Mouse (Mus musculus) spleen, postnatal 14 days (tissue): ENCODE results near the gene Tubgcp6.
A peak's percentile ranks its signal among the peaks of the same experiment; 100 is the strongest.

Experiments
- DNase-seq, 2 experiments: peaks; one replicate each; pipeline ENCODE4 v3.0.0; 2021 to 2022; ENCODE audit warnings: low spot score in 2 of 2

The Tubgcp6 gene

DNA sequence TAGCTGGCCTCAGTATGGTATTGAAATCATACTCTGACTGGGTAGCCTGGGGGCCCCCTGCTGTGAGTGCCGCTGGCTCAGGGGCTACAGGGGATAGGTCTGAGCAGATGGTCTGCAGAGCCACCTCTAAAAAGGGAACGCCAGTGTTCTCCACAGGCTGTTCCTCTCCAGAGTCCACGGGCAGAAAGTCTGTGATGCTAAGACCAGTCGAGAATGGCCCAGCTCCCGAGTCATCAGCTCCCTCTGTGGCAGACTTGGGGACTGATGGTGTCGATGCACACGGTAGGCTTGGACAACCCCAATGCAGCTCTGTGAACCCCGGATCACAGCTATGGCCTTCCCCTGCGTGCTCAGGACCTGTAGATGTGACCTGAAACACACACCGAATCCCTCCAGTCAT is 19.0 kb downstream of the Tubgcp6 start:
- no peak for DNase-seq

GRCm38 (mm10) chr15:89102646-89103045 is 20.3 kb downstream of the Tubgcp6 start:
- no peak for DNase-seq

DNA sequence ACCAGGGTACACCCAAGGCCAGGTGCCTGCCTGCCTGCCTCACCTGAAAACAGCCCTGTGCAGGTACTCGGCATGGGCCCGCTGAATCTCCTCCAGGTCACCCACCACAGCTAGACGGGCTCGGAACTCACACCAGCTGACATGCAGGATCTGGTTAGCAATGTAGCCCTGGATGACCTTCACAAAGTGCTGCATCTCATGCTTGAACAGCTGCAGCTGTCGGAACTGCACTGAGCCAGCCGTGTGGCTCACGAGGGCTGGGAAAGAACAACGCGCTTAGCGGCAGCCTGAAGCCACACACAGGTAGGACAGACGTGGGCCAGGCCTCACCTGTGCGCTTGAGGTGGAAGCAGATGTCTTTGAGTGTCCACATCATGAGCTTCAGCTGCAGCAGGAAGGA is 22.1 kb downstream of the Tubgcp6 start:
- no peak for DNase-seq

- no peak for DNase-seq
Measured at GRCm38 (mm10) chr15:89098616-89099015, 24.3 kb downstream of the Tubgcp6 start.

- no peak for DNase-seq
Measured at GRCm38 (mm10) chr15:89097450-89097849, 25.5 kb downstream of the Tubgcp6 start.

DNA sequence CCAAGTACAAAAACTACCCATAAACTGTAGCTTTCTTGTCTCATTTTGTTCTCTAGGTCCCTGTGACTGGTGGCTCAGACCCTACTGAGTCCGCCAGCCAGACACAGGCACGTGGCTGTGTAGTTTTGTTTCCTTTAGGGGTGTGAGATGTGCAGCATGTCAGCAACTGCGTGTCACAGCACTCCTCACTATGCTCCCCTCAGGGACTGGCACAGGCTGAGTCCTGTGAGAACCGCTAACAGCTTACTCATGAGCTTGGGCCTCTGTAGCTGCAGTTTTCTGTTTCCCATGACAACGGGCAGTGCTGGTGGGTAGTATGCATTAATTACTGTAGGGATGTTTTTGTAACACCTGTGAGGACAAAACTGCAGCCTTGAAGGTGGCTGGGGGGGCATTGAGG is 30.7 kb downstream of the Tubgcp6 start:
- DNase-seq: no peak

- DNase-seq: no peak
Measured at GRCm38 (mm10) chr15:89090662-89091061, 32.2 kb downstream of the Tubgcp6 start.

DNA sequence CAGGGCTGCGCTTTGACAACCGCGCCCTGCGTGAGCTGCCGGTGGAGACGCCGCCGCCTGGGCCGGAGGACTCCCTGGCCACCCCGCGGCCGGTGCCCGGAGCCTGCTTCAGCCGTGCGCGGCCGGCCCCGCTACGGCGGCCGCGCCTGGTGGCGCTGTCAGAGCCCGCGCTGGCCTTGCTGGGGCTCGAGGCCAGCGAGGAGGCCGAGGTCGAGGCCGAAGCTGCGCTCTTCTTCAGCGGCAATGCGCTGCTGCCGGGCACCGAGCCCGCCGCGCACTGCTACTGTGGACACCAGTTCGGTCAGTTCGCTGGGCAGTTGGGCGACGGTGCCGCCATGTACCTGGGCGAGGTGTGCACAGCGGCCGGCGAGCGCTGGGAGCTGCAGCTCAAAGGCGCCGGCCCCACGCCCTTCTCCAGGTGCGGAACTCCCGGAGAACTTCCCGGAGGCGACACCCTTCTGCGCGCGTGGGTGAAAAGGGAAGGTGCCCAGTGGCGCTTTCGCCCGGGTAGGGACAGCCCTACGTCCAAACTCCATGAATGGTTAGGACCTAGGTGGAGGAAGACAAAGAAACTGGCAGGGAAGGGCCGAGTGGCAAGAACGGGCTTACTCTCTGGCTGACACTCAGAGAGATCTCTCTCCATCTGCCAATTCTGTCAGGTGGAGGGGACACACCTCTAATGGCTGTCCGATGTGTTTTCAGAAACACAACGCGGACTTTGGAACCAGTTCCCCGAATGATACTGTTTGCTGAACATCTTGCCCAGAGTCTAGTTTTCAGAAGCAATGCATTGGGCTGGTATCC is 33.5 kb downstream of the Tubgcp6 start:
- no peak for DNase-seq

- peak; percentile 73 to 79 for DNase-seq
Measured at GRCm38 (mm10) chr15:89088607-89089247, 34.2 kb downstream of the Tubgcp6 start, which contains the start of gene Selenoo. Gene Selenoo, plus strand, starts transcription at chr15:89089084.

- DNase-seq: no peak
Measured at GRCm38 (mm10) chr15:89084826-89085225, 38.1 kb downstream of the Tubgcp6 start.

- DNase-seq: no peak
Measured at GRCm38 (mm10) chr15:89083906-89084305, 39.0 kb downstream of the Tubgcp6 start.

DNA sequence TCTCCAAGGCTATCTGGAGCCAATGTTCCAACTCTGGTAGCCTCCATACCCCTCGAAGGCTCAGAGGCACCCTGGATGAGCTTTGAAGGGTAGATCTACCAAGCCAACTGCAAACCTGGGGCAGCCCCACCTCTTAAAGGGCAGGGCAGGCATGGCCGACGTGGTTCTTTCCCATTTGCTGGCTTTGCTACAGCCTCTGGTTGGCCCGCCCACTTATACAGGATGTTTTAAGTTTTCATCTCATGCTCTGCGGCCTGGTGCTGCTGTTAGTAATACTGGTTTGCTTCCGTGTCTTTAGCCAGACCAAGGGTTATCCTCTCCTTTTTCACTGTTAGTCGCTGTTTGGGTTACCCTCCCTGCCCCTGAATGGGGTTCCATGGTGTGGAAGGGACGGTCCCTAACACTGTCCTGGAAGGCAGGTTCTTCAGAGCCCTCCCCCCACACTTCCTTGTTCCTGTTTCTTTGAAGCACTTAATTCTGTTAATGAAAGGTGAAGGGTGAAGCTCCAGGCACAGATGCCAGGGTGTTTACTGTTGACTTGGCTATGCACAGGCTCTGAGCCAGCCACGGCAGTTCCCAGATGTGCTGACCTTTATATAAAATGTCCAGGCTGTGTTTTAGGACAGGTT is 44.6 kb downstream of the Tubgcp6 start:
- peak; percentile 48 to 62 for DNase-seq

DNA sequence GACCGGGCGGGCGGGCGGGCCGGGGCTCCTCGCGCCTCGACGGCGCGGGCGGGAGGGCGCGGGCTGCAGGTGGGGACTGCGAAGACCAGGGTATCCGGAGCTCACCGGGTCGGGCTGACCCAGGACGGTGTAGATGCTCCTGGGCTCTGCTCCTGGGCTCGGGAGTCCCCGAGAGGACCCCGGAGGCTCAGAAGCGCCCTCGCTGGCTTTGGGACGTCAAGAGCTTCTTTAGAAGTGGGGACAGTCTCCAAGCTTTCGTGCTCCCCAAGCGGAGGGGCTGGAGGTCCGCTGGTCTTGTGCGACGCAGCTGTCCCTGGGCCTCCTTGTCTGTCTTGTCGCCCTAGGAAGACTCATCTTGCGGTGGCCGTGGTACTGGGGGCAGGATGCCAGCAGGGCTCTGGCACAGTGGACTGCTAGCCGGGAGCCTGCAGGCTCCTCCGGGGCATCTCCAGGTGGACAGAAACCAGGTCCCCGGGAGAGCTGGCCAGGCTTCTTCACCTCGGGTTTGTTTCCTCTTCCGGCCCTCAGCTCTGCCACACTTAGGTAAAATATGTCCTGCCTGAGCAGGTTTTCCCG is 46.7 kb downstream of the Tubgcp6 start:
- DNase-seq: peak; percentile 21 to 26

- peak; percentile 63 to 75 for DNase-seq
Measured at GRCm38 (mm10) chr15:89075478-89076147, 47.3 kb downstream of the Tubgcp6 start.

GRCm38 (mm10) chr15:89074613-89075477 is 48.1 kb downstream of the Tubgcp6 start, which contains the start of gene Trabd:
Gene Trabd, plus strand, starts transcription at chr15:89075124.
- no peak for DNase-seq

DNA sequence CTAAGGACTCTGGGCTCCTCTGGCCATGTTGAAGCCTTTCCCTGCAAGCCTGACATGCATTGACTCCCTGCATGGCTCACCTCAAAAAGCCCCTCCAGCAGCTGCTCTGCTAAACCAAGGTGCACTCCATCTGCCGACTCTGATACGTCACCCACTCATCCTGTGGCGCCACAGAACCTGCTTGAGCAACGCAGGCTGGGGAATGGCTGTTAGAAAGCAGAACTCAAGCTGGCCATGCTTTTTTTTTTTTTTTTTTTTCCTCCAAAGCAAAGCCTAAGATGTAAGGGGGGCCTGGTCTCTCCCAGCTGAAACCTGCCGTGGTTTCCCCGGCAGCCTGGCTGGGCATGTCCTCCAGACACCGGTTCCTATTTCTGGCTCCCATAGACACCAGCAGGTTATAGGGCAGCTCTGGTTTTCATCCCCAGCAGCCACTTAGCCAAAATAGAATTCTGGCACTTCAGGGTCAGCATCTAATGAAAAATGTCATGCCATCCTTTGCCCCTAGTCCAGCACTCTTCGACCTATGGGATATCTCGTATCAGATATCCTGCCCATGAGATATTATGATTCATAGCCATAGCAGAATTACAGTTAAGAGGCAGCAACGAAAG is 48.8 kb downstream of the Tubgcp6 start:
- DNase-seq: no peak

- DNase-seq: no peak
Measured at GRCm38 (mm10) chr15:89070606-89071005, 52.3 kb downstream of the Tubgcp6 start.

- DNase-seq: no peak
Measured at GRCm38 (mm10) chr15:89069336-89069840, 53.5 kb downstream of the Tubgcp6 start.

- DNase-seq: no peak
Measured at GRCm38 (mm10) chr15:89068226-89068625, 54.7 kb downstream of the Tubgcp6 start.

GRCm38 (mm10) chr15:89067609-89068008 is 55.3 kb downstream of the Tubgcp6 start:
- no peak for DNase-seq
